Mouse (Mus musculus) left cerebral cortex, adult 18-20 months (tissue): ENCODE measurements around the gene Pifo. TPM values are rescaled to one million over a fixed set of nuclear protein-coding genes. Genes with fewer than 3 reads are reported as not detected.

Experiments used
- DNase-seq, 2 experiments: peaks; one replicate each; pipeline ENCODE4 v3.0.0; 2021 to 2022; ENCODE audit warnings: low spot score in 2 of 2, mixed read lengths in 1 of 2
- total RNA-seq, 2 experiments: library from RNA; stranded (reverse); gene quantifications; 2 replicates each; pipeline ENCODE4 v1.2.3; 2021

The Pifo gene
- total RNA-seq, 2 experiments from 2014 or later: not detected

- no peak for DNase-seq
Observed at GRCm38 (mm10) chr3:105958204-105958603, 56.2 kb downstream of the Pifo start.

- DNase-seq: no peak
Observed at GRCm38 (mm10) chr3:105957235-105957634, 57.2 kb downstream of the Pifo start.

GRCm38 (mm10) chr3:105951348-105951747 is 63.1 kb downstream of the Pifo start:
- DNase-seq: no peak

Other genes starting within 250 kb of the Pifo start
- 10 to 100 TPM; 61.0 to 63.1 TPM for gene Rap1a, start 213.3 kb downstream of the Pifo start, total RNA-seq
- 1 to 10 TPM in 1 of 2 experiments, under 1 TPM in 1; 0.98 to 1.1 TPM for gene Adora3, start 143.8 kb downstream of the Pifo start, total RNA-seq
- not detected for gene Tmigd3, start 143.7 kb downstream of the Pifo start, total RNA-seq
- 1 to 10 TPM; 1.6 to 1.8 TPM for gene I830077J02Rik, start 82.0 kb downstream of the Pifo start, total RNA-seq
- 10 to 100 TPM; 43.4 to 53.4 TPM for gene Wdr77, start 55.3 kb downstream of the Pifo start, total RNA-seq
- gene Atp5f1, start 54.5 kb downstream of the Pifo start, total RNA-seq: 100 to 1,000 TPM; 247 to 264 TPM
- 1 to 10 TPM; 2.0 to 2.4 TPM for gene Ovgp1, start 40.9 kb downstream of the Pifo start, total RNA-seq
- gene Chil5, start 18.2 kb upstream of the Pifo start, total RNA-seq: not detected
- gene Chia1, start 98.6 kb upstream of the Pifo start, total RNA-seq: 1 to 10 TPM in 1 of 2 experiments, under 1 TPM in 1; 0.49 to 1.8 TPM
- gene Chil3, start 152.9 kb upstream of the Pifo start, total RNA-seq: not detected
- gene Chil4, start 204.9 kb upstream of the Pifo start, total RNA-seq: not detected